Mouse (Mus musculus) midbrain, postnatal 0 days (tissue): ENCODE measurements around the gene Lrrc3c. TPM values are rescaled to one million over a fixed set of nuclear protein-coding genes. Genes with fewer than 3 reads are reported as not detected.

Experiments
- ATAC-seq: fragments of 200-750 bp; cut with Nextera tagmentation; 2 replicates; pipeline ENCODE4 v1.8.0; 2017; ENCODE audit warnings: moderate number of reproducible peaks, mild to moderate bottlenecking, moderate TSS enrichment, moderate library complexity; ENCODE audit not compliant: low FRiP score
- DNase-seq: peaks from one replicate; pipeline ENCODE4 v3.0.0-alpha.2; 2015; ENCODE audit warnings: low spot score
- H3K27ac ChIP-seq: fragments of 300-500 bp; sonication (generic); 2 replicates; pipeline ENCODE4 v1.5.1; 2014; ENCODE audit warnings: low read depth, mild to moderate bottlenecking, low read length, mixed read lengths
- H3K27me3 ChIP-seq: fragments of 300-500 bp; sonication (generic); 2 replicates; pipeline ENCODE4 v1.6.1; 2014; ENCODE audit warnings: low read length, control low read depth, mixed read lengths; ENCODE audit not compliant: insufficient read depth
- H3K36me3 ChIP-seq: fragments of 300-500 bp; sonication (generic); 2 replicates; pipeline ENCODE4 v1.6.1; 2014; ENCODE audit warnings: low read length, control low read depth, mixed read lengths; ENCODE audit not compliant: insufficient read depth
- H3K4me1 ChIP-seq: fragments of 300-500 bp; sonication (generic); 2 replicates; pipeline ENCODE4 v1.6.1; 2014; ENCODE audit warnings: mild to moderate bottlenecking, control low read depth, antibody characterized with exemption, low read length, mixed read lengths; ENCODE audit not compliant: insufficient read depth
- H3K4me2 ChIP-seq: fragments of 300-500 bp; sonication (generic); 2 replicates; pipeline ENCODE4 v1.6.1; 2014; ENCODE audit warnings: low read depth, mild to moderate bottlenecking, low read length, mixed read lengths; ENCODE audit not compliant: poor library complexity, severe bottlenecking
- H3K4me3 ChIP-seq: fragments of 300-500 bp; sonication (generic); 2 replicates; pipeline ENCODE4 v1.5.1; 2014; ENCODE audit warnings: low read depth, mild to moderate bottlenecking, low read length, moderate library complexity
- H3K9ac ChIP-seq: fragments of 300-500 bp; sonication (generic); replicated peaks from 2 replicates; pipeline ENCODE4 v1.6.1; 2014; ENCODE audit warnings: mild to moderate bottlenecking, low read length, moderate library complexity, mixed read lengths; ENCODE audit not compliant: poor library complexity, severe bottlenecking
- H3K9me3 ChIP-seq: fragments of 300-500 bp; sonication (generic); 2 replicates; pipeline ENCODE4 v1.6.1; 2016; ENCODE audit warnings: low read length, control low read depth
- CTCF ChIP-seq: IDR thresholded peaks from 2 replicates; pipeline ENCODE4 v1.5.1; 2016; ENCODE audit warnings: antibody characterized with exemption, mild to moderate bottlenecking
- WGBS: fragments of 180-500 bp; shearing (Covaris S2); extraction: QIAGEN DNeasy Blood & Tissue Kit; methylation state at CpG from one replicate; pipeline ENCODE4 v1.1.7; 2014; 5-methylcytosine and 5-hydroxymethylcytosine counted together
- polyA plus RNA-seq: library from polyadenylated mRNA; unstranded; fragments of >200 nt; fragmentation: Nextera tagmentation; extraction: Ambion mirVana; gene quantifications from 2 replicates; pipeline ENCODE4 v1.2.1, GENCODE M21; 2015
- total RNA-seq: library from RNA; depleted of rRNA; stranded (reverse); fragments of >200 nt; gene quantifications from 2 replicates; pipeline ENCODE4 v1.2.3, GENCODE M21; 2014

The Lrrc3c gene
- total and polyA plus RNA-seq, 2 experiments from 2014 or later, result not detected

- no peak for ATAC-seq
Observed at GRCm38 (mm10) chr11:98577776-98578175, 20.3 kb upstream of the Lrrc3c start.

GRCm38 (mm10) chr11:98580301-98581121, 17.6 kb upstream of the Lrrc3c start:
- TF ChIP-seq CTCF, result no peak
- no peaks in the 10 kb centered on the region for H3K9me3 ChIP-seq
- ATAC-seq (no peak), DNase-seq (no peak)
- H3K4me1 ChIP-seq, result peaks cover 5% of the 10 kb centered on the region
- peaks cover 17% of the 10 kb centered on the region for H3K36me3 ChIP-seq
- H3K4me3 ChIP-seq, result no peak overlapping the region
- H3K27me3 ChIP-seq, result no peaks in the 10 kb centered on the region
- H3K27ac ChIP-seq, result no peak overlapping the region
- H3K4me2 ChIP-seq, result no peak overlapping the region
- no peak overlapping the region for H3K9ac ChIP-seq
- 74% methylated on average over 16 of the region's 16 CpGs for WGBS

More at GRCm38 (mm10) chr11:98577776-98578175, 20.3 kb upstream of the Lrrc3c start:
- H3K36me3 ChIP-seq, result peaks cover 9% of the 10 kb centered on the region
- H3K9me3 ChIP-seq, result no peaks in the 10 kb centered on the region
- H3K9ac ChIP-seq, result no peak overlapping the region
- 80% methylated on average over 5 of the region's 5 CpGs for WGBS
- no peak overlapping the region for H3K4me2 ChIP-seq
- H3K27me3 ChIP-seq, result no peaks in the 10 kb centered on the region
- no peak for DNase-seq
- no peak overlapping the region for H3K27ac ChIP-seq
- no peak for TF ChIP-seq CTCF
- no peak overlapping the region for H3K4me3 ChIP-seq
- no peaks in the 10 kb centered on the region for H3K4me1 ChIP-seq

- H3K9ac ChIP-seq, result no peak overlapping the region
- H3K4me1 ChIP-seq, result peaks cover 14% of the 10 kb centered on the region
- ATAC-seq, result no peak
- H3K9me3 ChIP-seq, result no peaks in the 10 kb centered on the region
- H3K27ac ChIP-seq, result no peak overlapping the region
- 71% methylated on average over 17 of the region's 17 CpGs for WGBS
- no peak for TF ChIP-seq CTCF
- H3K27me3 ChIP-seq, result no peaks in the 10 kb centered on the region
- H3K4me2 ChIP-seq, result no peak overlapping the region
- DNase-seq, result no peak
- peaks cover 17% of the 10 kb centered on the region for H3K36me3 ChIP-seq
- H3K4me3 ChIP-seq, result no peak overlapping the region
Observed at GRCm38 (mm10) chr11:98581286-98582029, 16.6 kb upstream of the Lrrc3c start.

- no peak overlapping the region for H3K9ac ChIP-seq
- no peak for DNase-seq
- H3K27ac ChIP-seq, result no peak overlapping the region
- TF ChIP-seq CTCF, result no peak
- no peak for ATAC-seq
- H3K36me3 ChIP-seq, result peaks cover 17% of the 10 kb centered on the region
- no peaks in the 10 kb centered on the region for H3K27me3 ChIP-seq
- peaks cover 14% of the 10 kb centered on the region for H3K4me1 ChIP-seq
- WGBS, result 86% methylated on average over 8 of the region's 8 CpGs
- no peak overlapping the region for H3K4me3 ChIP-seq
- H3K9me3 ChIP-seq, result no peaks in the 10 kb centered on the region
- no peak overlapping the region for H3K4me2 ChIP-seq
Observed at GRCm38 (mm10) chr11:98582030-98582388, 16.1 kb upstream of the Lrrc3c start.

- Histone ChIP-seq H3K9me3 (no peaks in the 10 kb centered on the region), H3K27me3 (no peaks in the 10 kb centered on the region), H3K27ac (no peak overlapping the region), H3K9ac (no peak overlapping the region), H3K4me1 (peaks cover 17% of the 10 kb centered on the region), H3K4me3 (no peak overlapping the region), H3K4me2 (no peak overlapping the region), H3K36me3 (peaks cover 17% of the 10 kb centered on the region)
- DNase-seq (no peak), ATAC-seq (no peak)
- TF ChIP-seq CTCF, result no peak
- WGBS, result 92% methylated on average over 12 of the region's 12 CpGs
Observed at GRCm38 (mm10) chr11:98582551-98583264, 15.4 kb upstream of the Lrrc3c start.

- H3K27ac ChIP-seq, result no peak overlapping the region
- H3K4me1 ChIP-seq, result peaks cover 19% of the 10 kb centered on the region
- H3K36me3 ChIP-seq, result peaks cover 17% of the 10 kb centered on the region
- ATAC-seq (no peak), DNase-seq (no peak)
- TF ChIP-seq CTCF, result no peak
- H3K4me3 ChIP-seq, result no peak overlapping the region
- no peak overlapping the region for H3K9ac ChIP-seq
- no peaks in the 10 kb centered on the region for H3K9me3 ChIP-seq
- 88% methylated on average over 3 of the region's 3 CpGs for WGBS
- H3K27me3 ChIP-seq, result no peaks in the 10 kb centered on the region
- H3K4me2 ChIP-seq, result no peak overlapping the region
Observed at GRCm38 (mm10) chr11:98583265-98583552, 14.9 kb upstream of the Lrrc3c start.
